Mouse (Mus musculus): ENCODE data around the gene Rtp1. TPM values are rescaled to one million over a fixed set of nuclear protein-coding genes. Genes with fewer than 3 reads are reported as not detected.

Rtp1 gene
- polyA plus RNA-seq, 1 experiment, result not detected

DNA sequence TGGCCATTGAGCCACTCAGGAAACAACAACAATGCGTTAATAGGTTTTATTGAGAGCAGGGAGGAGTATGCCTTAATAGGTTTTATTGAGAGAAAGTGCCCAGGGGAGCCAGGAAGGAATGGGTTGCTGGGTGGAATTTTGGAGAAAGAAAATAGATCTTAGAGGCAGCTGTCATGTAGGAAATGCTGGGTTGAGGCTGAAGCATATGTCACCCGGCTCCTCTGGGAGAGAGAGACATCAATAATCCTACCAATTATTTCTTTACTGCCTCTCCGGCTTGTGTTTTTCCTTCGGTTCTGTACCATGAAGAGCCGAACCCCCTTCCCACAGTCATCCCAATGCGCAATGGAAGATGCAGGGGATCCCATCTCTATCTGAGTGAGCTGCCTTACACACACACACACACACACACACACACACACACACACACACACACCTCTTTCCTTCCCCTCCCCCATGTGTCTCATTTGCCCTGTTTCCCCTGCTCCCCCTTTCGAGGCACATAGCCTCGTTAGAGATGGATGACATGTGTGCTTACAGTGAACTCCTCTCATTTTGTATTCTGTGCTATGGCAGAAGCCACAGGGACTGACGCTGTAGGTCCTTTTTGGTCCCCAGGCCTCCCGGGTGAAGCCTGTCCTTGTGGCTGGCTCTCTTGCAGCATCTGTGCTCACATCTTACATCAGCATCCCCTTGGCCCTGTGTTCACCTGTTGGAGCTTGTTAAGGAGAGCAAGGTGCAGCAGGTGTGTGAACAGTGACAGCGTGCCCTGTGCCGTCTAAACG, 11.3 kb upstream of the Rtp1 start:
- no peaks in the 10 kb centered on the region for H3K79me3 ChIP-seq (ENCODE audit: low read depth)
- no peaks in the 10 kb centered on the region for H3K79me2 ChIP-seq (ENCODE audit: control insufficient read depth, insufficient read depth)
- H3K27me3 ChIP-seq (ENCODE audit: control insufficient read depth, insufficient read depth, insufficient read length), result no peaks in the 10 kb centered on the region
- no peak for TF ChIP-seq CTCF (IDR thresholded peaks at IDR 0.05; ENCODE audit: control insufficient read depth, insufficient read depth, insufficient read length)
- TF ChIP-seq MAX (IDR thresholded peaks at IDR 0.05), result no peak
- TF ChIP-seq USF1 (IDR thresholded peaks at IDR 0.05; ENCODE audit: low read depth), result no peak
- no peak for TF ChIP-seq CEBPB (IDR thresholded peaks at IDR 0.05; ENCODE audit: low read depth)
- TF ChIP-seq MYOG (IDR thresholded peaks at IDR 0.05; ENCODE audit: control insufficient read depth, extremely low read depth, insufficient read length), result no peak
- no peak for TF ChIP-seq MYOD1 (IDR thresholded peaks at IDR 0.05; ENCODE audit: control insufficient read depth, insufficient read length, low read depth)
- no peak for TF ChIP-seq FOSL1 (IDR thresholded peaks at IDR 0.05; ENCODE audit: insufficient read depth, low read length, poor library complexity, severe bottlenecking)
- no peaks in the 10 kb centered on the region for H3K36me3 ChIP-seq (ENCODE audit: control insufficient read depth, insufficient read depth)
- H3ac ChIP-seq (ENCODE audit: control insufficient read depth, insufficient read length, low read depth), result no peak overlapping the region
- H3K4me3 ChIP-seq (ENCODE audit: insufficient read depth, poor library complexity, severe bottlenecking), result no peak overlapping the region

DNA sequence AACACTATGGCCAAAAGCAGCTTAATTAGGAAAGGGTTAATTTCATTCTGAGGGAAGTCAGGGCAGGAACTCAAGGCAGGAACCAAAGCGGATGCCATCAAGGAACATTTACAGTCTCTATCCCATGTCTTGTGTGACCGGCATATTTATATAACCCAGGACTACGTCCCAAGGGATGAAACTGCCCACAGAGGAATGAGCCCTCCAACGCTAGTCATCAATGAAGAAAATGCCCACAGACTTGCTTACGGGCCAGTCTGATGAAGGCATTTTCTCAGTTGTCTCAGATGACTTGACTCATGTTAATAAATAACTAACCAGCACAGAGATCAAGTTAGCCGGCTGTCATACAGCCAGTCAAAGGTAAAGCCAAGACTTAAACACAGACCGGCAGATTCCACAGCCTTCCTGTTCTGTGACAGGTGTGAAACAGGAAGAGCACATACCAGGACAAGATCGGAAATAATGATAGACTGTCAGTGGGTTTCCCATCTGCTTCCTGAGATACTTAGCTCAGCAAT, 9.3 kb upstream of the Rtp1 start:
- Histone ChIP-seq H3K4me3 (ENCODE audit: insufficient read depth, poor library complexity, severe bottlenecking) (no peak overlapping the region), H3K79me3 (ENCODE audit: low read depth) (no peaks in the 10 kb centered on the region), H3K36me3 (ENCODE audit: control insufficient read depth, insufficient read depth) (no peaks in the 10 kb centered on the region), H3K27me3 (ENCODE audit: control insufficient read depth, insufficient read depth, insufficient read length) (no peaks in the 10 kb centered on the region), H3K79me2 (ENCODE audit: control insufficient read depth, insufficient read depth) (no peaks in the 10 kb centered on the region), H3ac (ENCODE audit: control insufficient read depth, insufficient read length, low read depth) (no peak overlapping the region)
- TF ChIP-seq MYOG (IDR thresholded peaks at IDR 0.05; ENCODE audit: control insufficient read depth, extremely low read depth, insufficient read length) (no peak), CTCF (IDR thresholded peaks at IDR 0.05; ENCODE audit: control insufficient read depth, insufficient read depth, insufficient read length) (no peak), USF1 (IDR thresholded peaks at IDR 0.05; ENCODE audit: low read depth) (no peak), CEBPB (IDR thresholded peaks at IDR 0.05; ENCODE audit: low read depth) (no peak), FOSL1 (IDR thresholded peaks at IDR 0.05; ENCODE audit: insufficient read depth, low read length, poor library complexity, severe bottlenecking) (no peak), MYOD1 (IDR thresholded peaks at IDR 0.05; ENCODE audit: control insufficient read depth, insufficient read length, low read depth) (no peak), MAX (IDR thresholded peaks at IDR 0.05) (no peak)

DNA sequence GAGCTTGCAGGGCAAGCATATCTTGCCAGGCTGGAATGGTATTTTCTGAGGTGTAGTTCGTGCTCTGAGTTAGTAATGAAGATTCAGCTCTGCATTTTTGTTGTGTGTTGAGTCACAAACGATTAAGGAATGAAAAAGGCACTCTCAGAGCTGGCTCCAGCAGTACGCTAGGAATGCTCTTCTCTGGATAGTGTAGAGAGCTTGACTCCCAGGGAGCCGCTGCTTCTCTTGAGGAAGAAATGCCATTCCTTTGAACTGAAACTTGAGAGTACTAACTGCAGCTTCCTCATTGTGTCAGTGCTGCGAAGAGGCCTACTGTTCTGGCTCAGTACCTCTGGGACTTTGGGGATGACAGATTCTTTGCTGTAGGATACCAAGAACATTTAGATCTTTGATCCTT, 5.1 kb upstream of the Rtp1 start:
- Histone ChIP-seq H3K36me3 (ENCODE audit: control insufficient read depth, insufficient read depth) (no peaks in the 10 kb centered on the region), H3K4me3 (ENCODE audit: insufficient read depth, poor library complexity, severe bottlenecking) (no peak overlapping the region), H3K79me3 (ENCODE audit: low read depth) (no peaks in the 10 kb centered on the region), H3ac (ENCODE audit: control insufficient read depth, insufficient read length, low read depth) (no peak overlapping the region), H3K27me3 (ENCODE audit: control insufficient read depth, insufficient read depth, insufficient read length) (no peaks in the 10 kb centered on the region), H3K79me2 (ENCODE audit: control insufficient read depth, insufficient read depth) (no peaks in the 10 kb centered on the region)
- TF ChIP-seq MYOD1 (IDR thresholded peaks at IDR 0.05; ENCODE audit: control insufficient read depth, insufficient read length, low read depth) (no peak), MAX (IDR thresholded peaks at IDR 0.05) (no peak), USF1 (IDR thresholded peaks at IDR 0.05; ENCODE audit: low read depth) (no peak), CEBPB (IDR thresholded peaks at IDR 0.05; ENCODE audit: low read depth) (no peak), FOSL1 (IDR thresholded peaks at IDR 0.05; ENCODE audit: insufficient read depth, low read length, poor library complexity, severe bottlenecking) (no peak), CTCF (IDR thresholded peaks at IDR 0.05; ENCODE audit: control insufficient read depth, insufficient read depth, insufficient read length) (no peak), MYOG (IDR thresholded peaks at IDR 0.05; ENCODE audit: control insufficient read depth, extremely low read depth, insufficient read length) (no peak)

DNA sequence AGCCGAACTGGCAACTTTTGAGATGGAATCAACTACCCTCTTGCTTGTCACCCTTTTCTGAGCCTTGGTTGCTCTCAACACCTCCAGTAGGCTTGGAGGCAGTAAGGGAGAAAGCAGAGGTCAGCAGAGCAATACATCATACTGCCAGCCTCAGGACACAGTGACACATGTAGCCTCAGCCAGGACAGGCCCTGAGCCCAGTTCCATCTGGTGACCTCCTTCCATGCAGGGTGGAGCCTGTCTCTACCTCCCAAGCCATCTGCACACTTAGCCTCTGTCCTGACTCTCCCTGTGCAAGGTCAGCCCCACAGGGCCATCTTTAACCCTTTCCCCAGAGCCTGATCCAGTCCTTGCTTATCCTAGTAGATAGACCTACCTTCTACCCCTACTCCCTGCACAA, 1.2 kb upstream of the Rtp1 start:
- Histone ChIP-seq H3K79me2 (ENCODE audit: control insufficient read depth, insufficient read depth) (no peaks in the 10 kb centered on the region), H3K36me3 (ENCODE audit: control insufficient read depth, insufficient read depth) (no peaks in the 10 kb centered on the region), H3K4me3 (ENCODE audit: insufficient read depth, poor library complexity, severe bottlenecking) (no peak overlapping the region), H3ac (ENCODE audit: control insufficient read depth, insufficient read length, low read depth) (no peak overlapping the region), H3K79me3 (ENCODE audit: low read depth) (no peaks in the 10 kb centered on the region), H3K27me3 (ENCODE audit: control insufficient read depth, insufficient read depth, insufficient read length) (no peaks in the 10 kb centered on the region)
- no peak for TF ChIP-seq MAX (IDR thresholded peaks at IDR 0.05)
- no peak for TF ChIP-seq MYOG (IDR thresholded peaks at IDR 0.05; ENCODE audit: control insufficient read depth, extremely low read depth, insufficient read length)
- TF ChIP-seq FOSL1 (IDR thresholded peaks at IDR 0.05; ENCODE audit: insufficient read depth, low read length, poor library complexity, severe bottlenecking), result no peak
- no peak for TF ChIP-seq MYOD1 (IDR thresholded peaks at IDR 0.05; ENCODE audit: control insufficient read depth, insufficient read length, low read depth)
- TF ChIP-seq CEBPB (IDR thresholded peaks at IDR 0.05; ENCODE audit: low read depth), result no peak
- TF ChIP-seq CTCF (IDR thresholded peaks at IDR 0.05; ENCODE audit: control insufficient read depth, insufficient read depth, insufficient read length), result no peak
- no peak for TF ChIP-seq USF1 (IDR thresholded peaks at IDR 0.05; ENCODE audit: low read depth)

DNA sequence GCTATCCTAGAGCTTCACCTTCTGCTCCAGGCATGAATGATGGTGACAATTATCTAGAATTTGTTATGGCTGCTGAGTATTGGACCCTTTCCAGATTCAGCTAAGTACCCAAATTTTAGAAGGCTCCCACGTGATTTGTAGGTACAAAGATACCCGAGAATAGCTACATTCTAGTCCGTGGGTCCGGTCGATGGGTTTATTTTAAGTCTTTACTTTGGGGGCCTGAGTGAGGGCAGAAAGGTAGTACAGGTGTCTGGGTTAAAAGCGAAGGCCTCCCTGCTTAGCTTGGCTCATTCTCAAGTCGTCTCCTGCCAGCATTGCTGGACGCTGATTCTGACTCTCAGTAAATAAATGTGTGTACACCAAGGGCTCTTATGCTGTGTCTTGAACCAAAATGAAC, 1.1 kb downstream of the Rtp1 start:
- no peak for TF ChIP-seq USF1 (IDR thresholded peaks at IDR 0.05; ENCODE audit: low read depth)
- TF ChIP-seq MYOG (IDR thresholded peaks at IDR 0.05; ENCODE audit: control insufficient read depth, extremely low read depth, insufficient read length), result no peak
- no peak for TF ChIP-seq MYOD1 (IDR thresholded peaks at IDR 0.05; ENCODE audit: control insufficient read depth, insufficient read length, low read depth)
- no peak for TF ChIP-seq CTCF (IDR thresholded peaks at IDR 0.05; ENCODE audit: control insufficient read depth, insufficient read depth, insufficient read length)
- TF ChIP-seq CEBPB (IDR thresholded peaks at IDR 0.05; ENCODE audit: low read depth), result no peak
- no peak for TF ChIP-seq FOSL1 (IDR thresholded peaks at IDR 0.05; ENCODE audit: insufficient read depth, low read length, poor library complexity, severe bottlenecking)
- TF ChIP-seq MAX (IDR thresholded peaks at IDR 0.05), result no peak
- Histone ChIP-seq H3K79me2 (ENCODE audit: control insufficient read depth, insufficient read depth) (no peaks in the 10 kb centered on the region), H3ac (ENCODE audit: control insufficient read depth, insufficient read length, low read depth) (no peak overlapping the region), H3K27me3 (ENCODE audit: control insufficient read depth, insufficient read depth, insufficient read length) (no peaks in the 10 kb centered on the region), H3K79me3 (ENCODE audit: low read depth) (no peaks in the 10 kb centered on the region), H3K36me3 (ENCODE audit: control insufficient read depth, insufficient read depth) (no peaks in the 10 kb centered on the region), H3K4me3 (ENCODE audit: insufficient read depth, poor library complexity, severe bottlenecking) (no peak overlapping the region)
